In the genomic region with DNA sequence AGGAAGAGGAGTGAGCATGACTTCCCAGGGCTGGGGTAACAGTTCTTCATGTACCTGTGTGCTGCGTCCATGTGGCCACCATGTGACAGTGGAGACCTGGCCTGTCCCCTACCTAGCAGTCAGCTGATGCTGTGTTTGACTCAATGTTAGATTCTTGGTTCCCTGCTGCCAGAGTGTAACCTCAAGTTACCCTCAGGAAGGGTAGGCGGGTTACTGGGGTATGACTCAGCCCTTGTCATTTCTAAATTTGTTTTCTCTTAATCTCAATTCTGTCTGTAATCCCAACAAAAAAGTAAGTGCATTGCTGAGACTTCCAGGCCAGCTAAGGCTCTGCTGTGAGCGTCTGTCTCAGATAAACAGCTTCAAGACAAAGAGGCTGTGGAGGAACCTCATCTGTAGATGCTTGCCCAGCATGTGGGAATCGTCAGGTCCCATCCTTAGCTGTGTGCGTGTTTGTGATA, we compare ENCODE assay signal across 1 mouse cellular context.
TF ChIP-seq lines count a peak whose summit lies in the region.

No protein-coding gene starts in this region.

TF ChIP-seq in MEL, 35 proteins besides CTCF, POLR2A, EP300 and RAD21 (continued from another document):
- TF ChIP-seq MAX (IDR thresholded peaks at IDR 0.05; ENCODE audit: low read length) (peak; percentile 60; the same call in 1 of the 2 replicates), ZC3H11A (IDR thresholded peaks at IDR 0.05; ENCODE audit: low read depth, low read length) (no peak), MAFK (IDR thresholded peaks at IDR 0.05; ENCODE audit: borderline replicate concordance, low read depth, low read length) (no peak), MAZ (IDR thresholded peaks at IDR 0.05; ENCODE audit: low read depth, low read length) (no peak), NRF1 (IDR thresholded peaks at IDR 0.05; ENCODE audit: insufficient read depth, low read depth, low read length, poor library complexity, severe bottlenecking) (no peak), E2F4 (IDR thresholded peaks at IDR 0.05; ENCODE audit: borderline replicate concordance, low read depth, low read length) (no peak), JUND (IDR thresholded peaks at IDR 0.05; ENCODE audit: low read depth, low read length) (no peak; the same call in 1 of the 2 replicates), CHD1 (IDR thresholded peaks at IDR 0.05; ENCODE audit: low read depth, low read length) (no peak), MYB (IDR thresholded peaks at IDR 0.05; ENCODE audit: low read depth, low read length) (no peak), GABPA (IDR thresholded peaks at IDR 0.05; ENCODE audit: low read depth, low read length) (no peak), POLR2AphosphoS5 (IDR thresholded peaks at IDR 0.05; ENCODE audit: borderline replicate concordance, low read depth, low read length) (no peak), KAT2A (conservative IDR thresholded peaks at IDR 0.05; ENCODE audit: low read depth, low read length) (no peak), ZMIZ1 (IDR thresholded peaks at IDR 0.05; ENCODE audit: low read depth, low read length) (no peak), USF2 (IDR thresholded peaks at IDR 0.05; ENCODE audit: borderline replicate concordance in 1 of 2, insufficient read depth in 1 of 2, low read depth in 1 of 2, low read length in 2 of 2) (no peak), BHLHE40 (IDR thresholded peaks at IDR 0.05; ENCODE audit: borderline replicate concordance, low read depth, low read length) (no peak), USF1 (IDR thresholded peaks at IDR 0.05; ENCODE audit: low read depth, low read length) (peak; percentile 61), ZNF384 (IDR thresholded peaks at IDR 0.05; ENCODE audit: low read depth, low read length) (no peak), MEF2A (IDR thresholded peaks at IDR 0.05; ENCODE audit: extremely low read depth, insufficient replicate concordance, low read depth, low read length, poor library complexity, severe bottlenecking) (no peak), UBTF (IDR thresholded peaks at IDR 0.05; ENCODE audit: borderline replicate concordance, insufficient read depth, low read depth, low read length) (no peak), SMC3 (IDR thresholded peaks at IDR 0.05; ENCODE audit: low read depth, low read length) (no peak), TAL1 (IDR thresholded peaks at IDR 0.05; ENCODE audit: low read length) (peak; percentile 61), MXI1 (IDR thresholded peaks at IDR 0.05; ENCODE audit: low read depth, low read length) (no peak; the same call in none of the 2 replicates), GATA1 (IDR thresholded peaks at IDR 0.05; ENCODE audit: low read depth, low read length) (peak; percentile 70), HCFC1 (IDR thresholded peaks at IDR 0.05; ENCODE audit: low read depth, low read length) (no peak)
